Comparison of ENCODE assay signal across 25 mouse cellular contexts in genomic region chr7:6850321-6850720, GRCm38 (mm10).
"Had no signal": no experiment of that assay in that cellular context is flagged by ENCODE, and none has a peak within 500 bp of the region (broad histone marks: within the 10 kb centered on the region; RNA-seq: fewer than 3 reads in every experiment).

No protein-coding gene starts in this region.

- DNase-seq: cerebellum, adult 2 months; cerebellum, adult 8-10 months; cerebellum, adult 9-10 months; cerebellum, adult 9-11 months; cerebellum, postnatal 10 days; cerebellum, postnatal 14 days; cerebellum, postnatal 25 days; cerebellum, postnatal 36 days; embryo, embryonic 11 days; forebrain, postnatal 0 days; gastrocnemius, adult 2 months; gastrocnemius, postnatal 10 days; gastrocnemius, postnatal 14 days; gastrocnemius, postnatal 25 days; gastrocnemius, postnatal 36 days; heart, adult 2 months had no signal

- H3K9me3 ChIP-seq: embryonic facial prominence, embryonic 10.5 days; embryonic facial prominence, embryonic 12.5 days; embryonic facial prominence, embryonic 13.5 days; embryonic facial prominence, embryonic 15.5 days; forebrain, embryonic 10.5 days; forebrain, embryonic 12.5 days; forebrain, embryonic 13.5 days; forebrain, embryonic 15.5 days had no signal

- H3K27ac ChIP-seq: embryonic facial prominence, embryonic 10.5 days; embryonic facial prominence, embryonic 12.5 days; embryonic facial prominence, embryonic 13.5 days; embryonic facial prominence, embryonic 15.5 days; forebrain, embryonic 10.5 days; forebrain, embryonic 12.5 days; forebrain, embryonic 13.5 days; forebrain, embryonic 15.5 days; gastrocnemius, adult 2 months; heart, adult 2 months had no signal

- H3K4me3 ChIP-seq: embryonic facial prominence, embryonic 10.5 days; embryonic facial prominence, embryonic 12.5 days; embryonic facial prominence, embryonic 13.5 days; embryonic facial prominence, embryonic 15.5 days; erythroblast, embryonic 14.5 days; forebrain, embryonic 10.5 days; forebrain, embryonic 12.5 days; forebrain, embryonic 13.5 days; forebrain, embryonic 15.5 days; gastrocnemius, adult 2 months; heart, adult 2 months had no signal

- H3K36me3 ChIP-seq: embryonic facial prominence, embryonic 10.5 days; embryonic facial prominence, embryonic 12.5 days; embryonic facial prominence, embryonic 13.5 days; embryonic facial prominence, embryonic 15.5 days; forebrain, embryonic 10.5 days; forebrain, embryonic 12.5 days; forebrain, embryonic 15.5 days had no signal

- H3K27me3 ChIP-seq: embryonic facial prominence, embryonic 12.5 days; embryonic facial prominence, embryonic 13.5 days; embryonic facial prominence, embryonic 15.5 days; forebrain, embryonic 12.5 days; forebrain, embryonic 13.5 days; forebrain, embryonic 15.5 days had no signal

- H3K4me1 ChIP-seq: embryonic facial prominence, embryonic 15.5 days had no signal
